Mouse (Mus musculus): ENCODE data around the gene Iars2.

- TF ChIP-seq POLR2A (IDR thresholded peaks at IDR 0.05; ENCODE audit: insufficient read depth, low read depth, low read length): no peak
- no peak for TF ChIP-seq CTCF (IDR thresholded peaks at IDR 0.05)
Observed at GRCm38 (mm10) chr1:185275976-185276375, 53.2 kb downstream of the Iars2 start.
